Mouse (Mus musculus) liver, embryonic 14.5 days (tissue): ENCODE measurements around the gene Ttc38. TPM values are rescaled to one million over a fixed set of nuclear protein-coding genes. Genes with fewer than 3 reads are reported as not detected.

Experiments used
- ATAC-seq: fragments of 200-750 bp; cut with Nextera tagmentation; 2 replicates; pipeline ENCODE4 v1.8.0; 2017; ENCODE audit warnings: moderate number of reproducible peaks, mild to moderate bottlenecking, moderate library complexity; ENCODE audit not compliant: insufficient read depth
- DNase-seq, 3 experiments: peaks; one replicate each; pipeline ENCODE4 v3.0.0-alpha.2; 2012 to 2013; ENCODE audit warnings: low read depth in 3 of 3, low spot score in 3 of 3
- H3K27ac ChIP-seq: fragments of 300-500 bp; sonication (generic); 2 replicates; pipeline ENCODE4 v1.5.1; 2014; ENCODE audit warnings: moderate library complexity, mild to moderate bottlenecking, control low read depth, inconsistent platforms
- H3K27me3 ChIP-seq: fragments of 300-500 bp; sonication (generic); 2 replicates; pipeline ENCODE4 v1.6.1; 2014; ENCODE audit warnings: mild to moderate bottlenecking, low read length, moderate library complexity; ENCODE audit not compliant: control insufficient read depth, insufficient read depth
- H3K36me3 ChIP-seq: fragments of 300-500 bp; sonication (generic); replicated peaks from 2 replicates; pipeline ENCODE4 v1.6.1; 2014; ENCODE audit warnings: low read depth; ENCODE audit not compliant: control insufficient read depth, insufficient read depth
- H3K4me1 ChIP-seq, 2 experiments: fragments of 200-500 bp in 1 of 2; fragments of 300-500 bp in 1 of 2; sonication (generic) in 1 of 2; replicated peaks; 2 replicates each; pipeline ENCODE4 v1.6.1; 2012 to 2014; ENCODE audit warnings: antibody characterized with exemption in 1 of 2, inconsistent platforms in 1 of 2, low read length in 1 of 2; ENCODE audit not compliant: control insufficient read depth in 2 of 2, insufficient read depth in 2 of 2
- H3K4me2 ChIP-seq: fragments of 300-500 bp; sonication (generic); 2 replicates; pipeline ENCODE4 v1.6.1; 2014; ENCODE audit warnings: low read depth, mild to moderate bottlenecking, control low read depth, moderate library complexity
- H3K4me3 ChIP-seq, 2 experiments: fragments of 200-500 bp in 1 of 2; fragments of 300-500 bp in 1 of 2; sonication (generic) in 1 of 2; 2 replicates each; pipeline ENCODE4 v1.5.1; 2012 to 2014; ENCODE audit warnings: low read depth in 2 of 2, low read length in 2 of 2, mild to moderate bottlenecking in 2 of 2, control low read depth in 1 of 2, inconsistent platforms in 1 of 2, moderate library complexity in 1 of 2; ENCODE audit not compliant: insufficient read depth in 1 of 2
- H3K9ac ChIP-seq: fragments of 300-500 bp; sonication (generic); replicated peaks from 2 replicates; pipeline ENCODE4 v1.6.1; 2014; ENCODE audit warnings: mild to moderate bottlenecking, control low read depth, moderate library complexity
- H3K9me3 ChIP-seq: fragments of 300-500 bp; sonication (generic); 2 replicates; pipeline ENCODE4 v1.6.1; 2016; ENCODE audit warnings: low read length, mixed read lengths; ENCODE audit not compliant: control insufficient read depth
- CTCF ChIP-seq: IDR thresholded peaks from 2 replicates; pipeline ENCODE4 v1.5.1; 2016; ENCODE audit warnings: antibody characterized with exemption, low read depth, control low read depth
- EP300 ChIP-seq: IDR thresholded peaks from 2 replicates; pipeline ENCODE4 v1.6.1; 2016; ENCODE audit warnings: antibody characterized with exemption, low read depth
- WGBS: fragments of 180-500 bp; shearing (Covaris S2); extraction: QIAGEN DNeasy Blood & Tissue Kit; methylation state at CpG from one replicate; pipeline ENCODE4 v1.1.7; 2014; ENCODE audit not compliant: insufficient replicate concordance; 5-methylcytosine and 5-hydroxymethylcytosine counted together
- polyA plus RNA-seq, 2 experiments: library from polyadenylated mRNA; depleted of rRNA in 1 of 2; stranded (reverse) in 1 of 2; unstranded in 1 of 2; fragments of >200 nt; fragmentation: Nextera tagmentation in 1 of 2; extraction: Ambion mirVana in 1 of 2; gene quantifications; 2 replicates each; pipeline versions ENCODE4 v1.2.1 to v1.2.3; 2012 to 2014

Gene Ttc38
- polyA plus RNA-seq, 2 experiments = 3.8 to 4.5 TPM

- WGBS = 54% methylated on average over 4 of the region's 4 CpGs
- TF ChIP-seq EP300 = no peak
- no peak for TF ChIP-seq CTCF
- Histone ChIP-seq H3K27me3 (no peaks in the 10 kb centered on the region), H3K36me3 (no peaks in the 10 kb centered on the region), H3K4me3 (no peak overlapping the region), H3K4me2 (no peak overlapping the region), H3K4me1 (no peaks in the 10 kb centered on the region), H3K27ac (no peak overlapping the region), H3K9ac (no peak overlapping the region), H3K9me3 (no peaks in the 10 kb centered on the region)
- ATAC-seq (no peak), DNase-seq (no peak)
Measured at GRCm38 (mm10) chr15:85788051-85788450, 44.1 kb upstream of the Ttc38 start.

- H3K4me3 ChIP-seq = no peak overlapping the region
- no peak for DNase-seq
- H3K27me3 ChIP-seq = no peaks in the 10 kb centered on the region
- no peaks in the 10 kb centered on the region for H3K9me3 ChIP-seq
- no peaks in the 10 kb centered on the region for H3K4me1 ChIP-seq
- no peak for TF ChIP-seq EP300
- TF ChIP-seq CTCF = no peak
- H3K27ac ChIP-seq = no peak overlapping the region
- ATAC-seq = no peak
- no peak overlapping the region for H3K9ac ChIP-seq
- H3K36me3 ChIP-seq = no peaks in the 10 kb centered on the region
- no peak overlapping the region for H3K4me2 ChIP-seq
- WGBS = 58% methylated on average over 16 of the region's 16 CpGs
Measured at GRCm38 (mm10) chr15:85788633-85789032, 43.5 kb upstream of the Ttc38 start.

DNA sequence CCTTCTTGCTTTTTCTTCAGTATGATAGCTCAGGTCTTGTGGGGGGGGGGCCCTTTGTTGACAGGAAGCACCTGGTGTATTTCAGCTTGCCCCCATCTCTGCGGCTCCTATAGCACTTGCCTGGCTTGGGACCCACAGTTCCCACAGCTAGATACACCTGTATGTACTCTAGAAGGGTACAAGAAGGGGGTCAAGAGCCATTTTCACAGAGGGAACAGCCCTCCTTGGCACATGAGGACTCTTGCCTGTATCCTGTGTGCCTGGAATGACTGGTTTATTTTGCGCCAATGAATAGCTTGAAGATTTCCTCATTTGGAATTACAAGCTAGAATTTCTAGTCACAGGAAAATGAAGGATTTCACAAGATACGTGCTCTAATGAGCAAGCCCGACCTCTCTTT lies 40.7 kb upstream of the Ttc38 start:
- H3K36me3 ChIP-seq = no peaks in the 10 kb centered on the region
- WGBS = 60% methylated on average over 4 of the region's 4 CpGs
- ATAC-seq (no peak), DNase-seq (no peak)
- H3K4me2 ChIP-seq = no peak overlapping the region
- no peaks in the 10 kb centered on the region for H3K27me3 ChIP-seq
- no peaks in the 10 kb centered on the region for H3K4me1 ChIP-seq
- H3K9me3 ChIP-seq = no peaks in the 10 kb centered on the region
- TF ChIP-seq CTCF (no peak), EP300 (no peak)
- no peak overlapping the region for H3K9ac ChIP-seq
- no peak overlapping the region for H3K27ac ChIP-seq
- no peak overlapping the region for H3K4me3 ChIP-seq

- TF ChIP-seq CTCF (no peak), EP300 (no peak)
- Histone ChIP-seq H3K9ac (no peak overlapping the region), H3K36me3 (no peaks in the 10 kb centered on the region), H3K27me3 (no peaks in the 10 kb centered on the region), H3K4me2 (no peak overlapping the region), H3K4me3 (no peak overlapping the region), H3K9me3 (no peaks in the 10 kb centered on the region), H3K4me1 (no peaks in the 10 kb centered on the region), H3K27ac (no peak overlapping the region)
- 21% methylated on average over 1 of the region's 1 CpGs for WGBS
- ATAC-seq = no peak
- no peak for DNase-seq
Measured at GRCm38 (mm10) chr15:85792819-85793218, 39.3 kb upstream of the Ttc38 start.

GRCm38 (mm10) chr15:85795516-85795915 lies 36.6 kb upstream of the Ttc38 start:
- Histone ChIP-seq H3K4me1 (no peaks in the 10 kb centered on the region), H3K4me3 (no peak overlapping the region), H3K9me3 (no peaks in the 10 kb centered on the region), H3K9ac (no peak overlapping the region), H3K4me2 (no peak overlapping the region), H3K27ac (no peak overlapping the region), H3K27me3 (no peaks in the 10 kb centered on the region), H3K36me3 (no peaks in the 10 kb centered on the region)
- no peak for ATAC-seq
- WGBS = 55% methylated on average over 6 of the region's 6 CpGs
- DNase-seq = no peak
- TF ChIP-seq CTCF = no peak
- TF ChIP-seq EP300 = no peak
